Mouse (Mus musculus): ENCODE measurements at regions not wholly inside any gene's neighbourhood (a gene's known extent, or its start where the extent isn't known, plus 50 kb on each side); places are given as distances from the start of the nearest gene placed in this dataset.

DNA sequence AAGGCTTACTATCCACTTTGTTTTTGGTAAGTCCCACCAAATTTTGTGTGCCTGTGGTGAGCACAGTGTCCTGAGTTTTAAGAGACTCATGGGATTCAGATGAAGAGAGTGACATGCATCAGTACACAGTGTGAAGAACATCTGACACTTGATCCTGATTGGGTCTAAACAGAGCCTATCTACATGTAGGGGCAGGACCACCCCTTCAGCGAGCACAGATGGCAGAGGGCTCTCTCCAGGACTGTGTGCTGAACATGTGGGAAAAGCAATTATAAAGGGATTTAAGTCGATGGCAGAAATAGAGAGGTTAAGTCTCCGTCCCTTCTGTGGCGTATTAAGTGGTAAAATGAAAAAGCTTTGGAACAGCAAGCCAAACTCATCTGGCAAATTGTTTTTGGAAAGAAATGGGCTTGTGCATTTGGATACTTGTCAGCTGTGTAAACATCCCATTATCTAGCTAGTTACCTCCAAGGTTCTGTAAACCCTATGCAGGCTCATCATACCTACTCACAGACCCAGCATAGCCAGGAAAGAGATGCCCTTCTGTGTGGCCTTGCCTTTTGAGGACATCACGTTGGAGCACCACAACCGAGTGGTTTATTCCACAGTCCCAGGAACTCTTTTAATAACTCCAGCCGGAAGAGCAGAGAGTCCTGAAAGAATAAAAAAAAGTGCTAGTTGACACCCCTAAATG lies 381.3 kb upstream of the Cdh11 start:
- TF ChIP-seq HCFC1 (IDR thresholded peaks at IDR 0.05; ENCODE audit: borderline replicate concordance, insufficient read depth, low read length) (no peak), ZNF384 (IDR thresholded peaks at IDR 0.05; ENCODE audit: low read depth, low read length) (no peak)
